Mouse (Mus musculus): Measurements from ENCODE around the gene Golt1a. TPM values are rescaled to one million over a fixed set of nuclear protein-coding genes. Genes with fewer than 3 reads are reported as not detected.

Gene Golt1a
- polyA plus RNA-seq (2015; fragmentation: Nextera tagmentation; extraction: Ambion mirVana): 8.3 and 10.2 TPM in 2 replicates

- peak; percentile 79 for ATAC-seq (ENCODE audit: insufficient read depth)
- peak within 1 kb of the TSS; percentile 74 for H3K27ac ChIP-seq (replicated peaks)
- H3K4me2 ChIP-seq: peak within 1 kb of the TSS; percentile 33
- H3K27me3 ChIP-seq: no peaks in the 10 kb centered on the region
- WGBS (ENCODE audit: insufficient replicate concordance): 51% methylated on average over 14 of the region's 14 CpGs
- no peaks in the 10 kb centered on the region for H3K36me3 ChIP-seq (replicated peaks)
- H3K9ac ChIP-seq: no peak within 1 kb of the TSS
- H3K4me1 ChIP-seq (replicated peaks): peaks cover 7% of the 10 kb centered on the region; the same call in 1 of the 2 replicates
- no peaks in the 10 kb centered on the region for H3K9me3 ChIP-seq (replicated peaks)
- peak within 1 kb of the TSS; percentile 35 for H3K4me3 ChIP-seq (replicated peaks)
These were observed at the start of gene Golt1a for GRCm38 (mm10) chr1:133309652-133310267. TSS of gene Golt1a (plus strand) at chr1:133309800.

GRCm38 (mm10) chr1:133262628-133263027 lies 47.0 kb upstream of the Golt1a start:
- no peak overlapping the region for H3K4me3 ChIP-seq (replicated peaks)
- H3K4me1 ChIP-seq (replicated peaks): peaks cover 38% of the 10 kb centered on the region
- peaks cover 13% of the 10 kb centered on the region; the same call in 1 of the 2 replicates for H3K27me3 ChIP-seq
- H3K27ac ChIP-seq (replicated peaks): no peak overlapping the region
- no peak overlapping the region for H3K9ac ChIP-seq
- no peak overlapping the region for H3K4me2 ChIP-seq
- WGBS (ENCODE audit: insufficient replicate concordance): 69% methylated on average over 6 of the region's 6 CpGs
- no peaks in the 10 kb centered on the region for H3K9me3 ChIP-seq (replicated peaks)
- no peaks in the 10 kb centered on the region; the same call in 1 of the 2 replicates for H3K36me3 ChIP-seq (replicated peaks)
- ATAC-seq (ENCODE audit: insufficient read depth): no peak

- Histone ChIP-seq H3K36me3 (replicated peaks) (no peaks in the 10 kb centered on the region; the same call in 1 of the 2 replicates), H3K27ac (replicated peaks) (no peak overlapping the region), H3K4me3 (replicated peaks) (no peak overlapping the region), H3K27me3 (peaks cover 9% of the 10 kb centered on the region; the same call in 1 of the 2 replicates), H3K4me2 (no peak overlapping the region), H3K9me3 (replicated peaks) (no peaks in the 10 kb centered on the region), H3K9ac (no peak overlapping the region), H3K4me1 (replicated peaks) (peaks cover 40% of the 10 kb centered on the region)
- WGBS (ENCODE audit: insufficient replicate concordance): 66% methylated on average over 7 of the region's 7 CpGs
- ATAC-seq (ENCODE audit: insufficient read depth): no peak
These were observed 46.5 kb upstream of the Golt1a start for GRCm38 (mm10) chr1:133263134-133263533.

- peaks cover 4% of the 10 kb centered on the region; the same call in 1 of the 2 replicates for H3K27me3 ChIP-seq
- peaks cover 39% of the 10 kb centered on the region for H3K4me1 ChIP-seq (replicated peaks)
- H3K36me3 ChIP-seq (replicated peaks): no peaks in the 10 kb centered on the region; the same call in 1 of the 2 replicates
- ATAC-seq (ENCODE audit: insufficient read depth): no peak
- 0 out of 2 replicates have a peak overlapping the region, but pooled peaks have one; percentile 69 for H3K27ac ChIP-seq (replicated peaks)
- no peak overlapping the region for H3K9ac ChIP-seq
- H3K4me3 ChIP-seq (replicated peaks): no peak overlapping the region
- H3K4me2 ChIP-seq: no peak overlapping the region
- H3K9me3 ChIP-seq (replicated peaks): no peaks in the 10 kb centered on the region
- 56% methylated on average over 12 of the region's 12 CpGs for WGBS (ENCODE audit: insufficient replicate concordance)
These were observed 45.2 kb upstream of the Golt1a start for GRCm38 (mm10) chr1:133264367-133264766.

GRCm38 (mm10) chr1:133265114-133265766 lies 44.4 kb upstream of the Golt1a start:
- Histone ChIP-seq H3K4me2 (peak overlapping the region; percentile 27; the same call in 1 of the 2 replicates), H3K4me3 (replicated peaks) (no peak overlapping the region), H3K9ac (no peak overlapping the region), H3K9me3 (replicated peaks) (no peaks in the 10 kb centered on the region), H3K27ac (replicated peaks) (peak overlapping the region; percentile 69), H3K4me1 (replicated peaks) (peaks cover 39% of the 10 kb centered on the region), H3K36me3 (replicated peaks) (no peaks in the 10 kb centered on the region), H3K27me3 (peaks cover 4% of the 10 kb centered on the region; the same call in 1 of the 2 replicates)
- ATAC-seq (ENCODE audit: insufficient read depth): peak; percentile 53
- WGBS (ENCODE audit: insufficient replicate concordance): 34% methylated on average over 11 of the region's 11 CpGs

- H3K4me3 ChIP-seq (replicated peaks): no peak overlapping the region
- peaks cover 4% of the 10 kb centered on the region; the same call in 1 of the 2 replicates for H3K27me3 ChIP-seq
- WGBS (ENCODE audit: insufficient replicate concordance): 58% methylated on average over 3 of the region's 3 CpGs
- no peak overlapping the region for H3K9ac ChIP-seq
- H3K4me2 ChIP-seq: no peak overlapping the region
- H3K27ac ChIP-seq (replicated peaks): no peak overlapping the region
- H3K36me3 ChIP-seq (replicated peaks): no peaks in the 10 kb centered on the region
- peaks cover 39% of the 10 kb centered on the region for H3K4me1 ChIP-seq (replicated peaks)
- ATAC-seq (ENCODE audit: insufficient read depth): no peak
- no peaks in the 10 kb centered on the region for H3K9me3 ChIP-seq (replicated peaks)
These were observed 42.5 kb upstream of the Golt1a start for GRCm38 (mm10) chr1:133267094-133267493.

GRCm38 (mm10) chr1:133267813-133268492 lies 41.6 kb upstream of the Golt1a start:
- H3K4me3 ChIP-seq (replicated peaks): no peak overlapping the region
- H3K27me3 ChIP-seq: peaks cover 4% of the 10 kb centered on the region; the same call in 1 of the 2 replicates
- ATAC-seq (ENCODE audit: insufficient read depth): peak; percentile 89
- no peak overlapping the region; the same call in 1 of the 2 replicates for H3K27ac ChIP-seq (replicated peaks)
- H3K4me1 ChIP-seq (replicated peaks): peaks cover 39% of the 10 kb centered on the region
- H3K36me3 ChIP-seq (replicated peaks): no peaks in the 10 kb centered on the region
- H3K4me2 ChIP-seq: peak overlapping the region; percentile 25; the same call in 1 of the 2 replicates
- H3K9me3 ChIP-seq (replicated peaks): no peaks in the 10 kb centered on the region
- no peak overlapping the region for H3K9ac ChIP-seq
- 30% methylated on average over 10 of the region's 10 CpGs for WGBS (ENCODE audit: insufficient replicate concordance)

GRCm38 (mm10) chr1:133268503-133268902 lies 41.1 kb upstream of the Golt1a start:
- no peak overlapping the region for H3K9ac ChIP-seq
- H3K4me3 ChIP-seq (replicated peaks): no peak overlapping the region
- H3K4me1 ChIP-seq (replicated peaks): peaks cover 39% of the 10 kb centered on the region
- H3K36me3 ChIP-seq (replicated peaks): 0 out of 2 replicates have a peak, but pooled peaks cover 2% of the 10 kb centered on the region
- H3K27ac ChIP-seq (replicated peaks): no peak overlapping the region
- no peaks in the 10 kb centered on the region for H3K9me3 ChIP-seq (replicated peaks)
- no peak for ATAC-seq (ENCODE audit: insufficient read depth)
- 65% methylated on average over 3 of the region's 3 CpGs for WGBS (ENCODE audit: insufficient replicate concordance)
- peaks cover 4% of the 10 kb centered on the region; the same call in 1 of the 2 replicates for H3K27me3 ChIP-seq
- H3K4me2 ChIP-seq: no peak overlapping the region

GRCm38 (mm10) chr1:133270336-133270735 lies 39.3 kb upstream of the Golt1a start:
- WGBS (ENCODE audit: insufficient replicate concordance): 54% methylated on average over 6 of the region's 6 CpGs

GRCm38 (mm10) chr1:133274163-133274562 lies 35.4 kb upstream of the Golt1a start:
- no peaks in the 10 kb centered on the region for H3K4me1 ChIP-seq (replicated peaks)
- no peak for ATAC-seq (ENCODE audit: insufficient read depth)
- no peak overlapping the region for H3K9ac ChIP-seq
- no peak overlapping the region for H3K4me3 ChIP-seq (replicated peaks)
- no peak overlapping the region for H3K4me2 ChIP-seq
- H3K27ac ChIP-seq (replicated peaks): no peak overlapping the region
- H3K36me3 ChIP-seq (replicated peaks): 0 out of 2 replicates have a peak, but pooled peaks cover 2% of the 10 kb centered on the region
- WGBS (ENCODE audit: insufficient replicate concordance): 77% methylated on average over 19 of the region's 19 CpGs
- no peaks in the 10 kb centered on the region for H3K9me3 ChIP-seq (replicated peaks)
- H3K27me3 ChIP-seq: peaks cover 4% of the 10 kb centered on the region; the same call in 1 of the 2 replicates

More at GRCm38 (mm10) chr1:133270336-133270735, 39.3 kb upstream of the Golt1a start:
- no peaks in the 10 kb centered on the region for H3K9me3 ChIP-seq (replicated peaks)
- ATAC-seq (ENCODE audit: insufficient read depth): no peak
- H3K4me1 ChIP-seq (replicated peaks): peaks cover 31% of the 10 kb centered on the region
- no peak overlapping the region for H3K4me3 ChIP-seq (replicated peaks)
- 0 out of 2 replicates have a peak, but pooled peaks cover 2% of the 10 kb centered on the region for H3K36me3 ChIP-seq (replicated peaks)
- H3K27me3 ChIP-seq: 0 out of 2 replicates have a peak, but pooled peaks cover 4% of the 10 kb centered on the region
- no peak overlapping the region for H3K9ac ChIP-seq
- H3K27ac ChIP-seq (replicated peaks): no peak overlapping the region
- no peak overlapping the region for H3K4me2 ChIP-seq
